Mouse (Mus musculus) ovary, postnatal 14 days (tissue): ENCODE measurements around the gene Ldlrad3.

ENCODE experiments used
- DNase-seq: peaks from one replicate; pipeline ENCODE4 v3.0.0; 2022; ENCODE audit warnings: low spot score

Gene Ldlrad3

DNA sequence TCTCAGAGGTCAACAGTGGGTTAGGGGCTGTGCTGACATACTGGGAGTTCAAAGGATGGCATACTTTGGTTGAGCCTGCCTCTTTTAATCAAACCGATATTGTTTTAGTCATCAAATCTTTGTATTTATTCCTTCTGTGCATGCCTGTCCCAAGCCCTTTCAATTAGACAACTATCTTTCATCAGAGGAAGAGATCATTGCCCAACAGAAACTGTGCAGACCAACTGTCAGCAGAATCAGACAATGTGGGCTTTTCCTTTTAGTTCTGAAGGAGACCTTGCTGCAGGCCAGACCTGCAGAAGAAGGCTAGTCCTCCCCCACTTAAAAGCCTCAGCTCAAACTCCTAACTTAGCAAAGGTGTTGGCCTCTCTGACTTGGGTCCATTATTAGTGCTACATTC lies 41.9 kb downstream of the Ldlrad3 start:
- DNase-seq = no peak

DNA sequence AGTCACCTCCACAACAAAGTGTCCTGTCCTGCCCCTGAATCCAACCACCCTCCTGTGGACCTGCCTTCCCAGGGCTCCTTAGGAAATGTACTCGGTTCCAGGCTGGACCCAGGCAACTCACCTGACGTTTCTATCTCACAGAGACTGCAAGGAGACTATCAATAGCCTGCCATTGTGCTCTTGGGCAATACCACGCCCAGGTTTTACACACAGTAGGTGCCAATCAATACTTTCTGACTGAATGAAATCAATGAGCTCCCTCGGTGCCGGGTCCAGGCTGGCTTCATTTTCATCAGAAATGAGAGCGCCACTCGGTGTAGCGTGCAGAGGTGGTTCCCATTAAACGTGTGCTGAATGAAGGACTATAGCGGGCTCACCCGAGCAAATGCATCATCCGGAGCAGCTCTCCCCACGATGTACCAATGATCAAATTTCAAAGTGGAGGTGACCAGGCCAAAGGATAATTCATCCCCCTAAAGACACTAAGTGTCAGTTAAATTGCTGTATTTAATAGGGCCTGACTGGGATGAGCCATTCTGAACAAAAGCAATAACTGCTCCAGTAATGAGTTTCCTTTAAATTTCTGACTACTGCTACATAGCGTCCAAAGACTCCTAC lies 43.4 kb downstream of the Ldlrad3 start:
- no peak for DNase-seq

DNA sequence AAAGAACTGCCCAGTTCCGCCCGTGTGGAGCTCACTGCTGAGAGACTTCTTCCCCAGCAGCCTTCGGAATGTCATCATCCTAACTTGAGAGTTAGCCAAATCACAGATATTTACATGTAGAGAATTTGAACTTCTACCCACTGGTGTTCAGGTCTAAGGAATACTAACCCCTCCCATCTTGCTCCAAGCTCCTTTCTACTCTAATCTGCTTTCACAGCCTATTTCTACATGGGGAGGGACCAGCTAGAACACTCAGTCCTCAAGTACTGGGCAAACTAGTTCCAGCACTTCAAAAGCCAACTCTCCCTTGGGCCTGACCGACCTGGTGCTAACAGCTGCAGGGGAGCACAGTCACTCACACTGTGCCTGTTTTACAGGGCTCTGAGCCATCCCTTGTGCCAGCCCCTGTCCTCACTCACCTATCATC lies 44.0 kb downstream of the Ldlrad3 start:
- DNase-seq = no peak

DNA sequence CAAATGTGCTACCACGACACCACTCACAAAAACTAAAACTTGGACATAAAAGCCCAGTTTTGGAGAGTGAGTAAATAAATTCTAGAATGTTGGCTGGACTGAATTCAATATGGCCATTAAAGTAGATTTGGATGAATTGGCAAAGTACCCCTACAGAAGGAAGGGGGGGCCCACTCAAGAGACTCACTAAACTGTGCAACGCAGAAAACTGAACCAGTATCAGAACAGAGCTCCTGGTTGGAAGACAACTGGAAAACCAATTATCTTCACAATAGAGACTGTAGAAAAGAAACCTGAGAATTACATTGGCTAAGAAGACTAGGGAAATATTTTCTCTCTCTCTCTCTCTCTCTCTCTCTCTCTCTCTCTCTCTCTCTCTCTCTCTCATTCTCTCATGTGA lies 45.0 kb downstream of the Ldlrad3 start:
- no peak for DNase-seq

DNA sequence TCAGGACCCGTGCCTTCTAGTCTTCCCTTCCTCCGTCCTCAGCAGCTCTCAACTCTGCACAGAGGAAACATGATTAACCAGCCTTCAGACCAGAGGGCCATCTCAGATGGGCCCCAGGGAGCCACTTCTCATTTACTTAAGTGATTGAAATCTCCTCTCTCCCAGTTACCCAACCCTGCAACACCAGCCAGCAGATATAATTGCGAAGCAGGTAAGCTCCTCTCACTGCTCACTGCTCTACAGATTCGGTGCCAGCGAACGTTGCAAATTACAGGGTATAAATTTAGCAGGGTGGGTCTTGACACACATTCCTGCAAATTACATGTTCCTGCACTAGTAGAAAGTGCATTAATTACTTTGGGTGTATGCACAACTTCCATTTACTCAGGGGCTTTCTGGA lies 48.3 kb downstream of the Ldlrad3 start:
- no peak for DNase-seq

DNA sequence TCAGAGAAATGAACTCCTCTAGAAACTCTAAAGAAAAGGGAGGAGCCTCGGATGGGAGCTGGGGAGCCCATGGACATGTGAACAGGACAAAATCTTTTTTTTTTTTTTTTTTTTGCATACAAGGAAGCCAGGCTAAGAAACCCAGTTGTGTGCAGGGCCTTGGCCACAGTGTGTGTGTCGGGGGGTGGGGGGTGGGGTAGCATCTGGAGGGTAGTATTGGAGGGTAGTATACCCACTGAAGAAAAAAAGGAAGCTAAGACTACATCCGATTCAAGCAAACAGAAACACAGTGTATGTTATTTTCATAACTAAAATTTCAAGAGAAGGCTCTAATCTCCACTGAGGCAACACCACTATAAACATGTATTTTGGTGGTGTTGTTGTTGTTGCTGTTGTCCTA lies 50.0 kb downstream of the Ldlrad3 start:
- no peak for DNase-seq

DNA sequence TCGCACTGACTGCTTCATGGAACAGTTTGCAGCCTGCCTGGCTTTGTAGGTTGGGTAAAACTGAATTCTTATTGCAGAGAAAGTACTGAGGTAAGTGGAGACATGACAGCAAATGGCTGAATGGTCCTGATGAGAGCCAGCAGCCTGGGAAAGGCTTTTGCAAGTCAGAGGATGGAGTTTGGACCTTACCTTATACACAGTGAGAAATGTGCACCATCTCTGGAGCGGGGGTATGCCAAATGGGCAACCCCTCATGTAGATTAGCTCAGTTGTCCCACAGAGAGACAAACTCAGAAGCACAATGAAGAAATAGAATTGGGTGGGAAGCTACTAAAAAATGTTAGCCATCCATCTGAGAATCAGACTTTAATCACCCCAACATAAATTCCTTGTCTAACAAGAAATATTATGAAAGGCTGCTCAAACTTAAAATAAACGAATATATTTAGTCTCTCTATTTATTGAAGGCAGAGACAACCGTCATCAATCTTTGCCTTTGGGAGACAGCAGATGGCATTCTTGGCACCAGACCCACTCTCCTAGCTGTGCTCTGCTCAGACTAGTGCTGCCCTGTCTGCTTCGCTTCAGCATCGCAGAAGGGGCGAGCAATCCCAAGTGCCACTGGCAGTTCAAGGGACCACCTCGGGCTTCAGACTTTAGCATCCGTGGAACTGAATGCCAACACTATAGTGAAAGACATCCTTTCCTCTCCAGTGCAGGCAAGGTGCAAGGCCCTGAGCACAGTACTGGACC lies 51.5 kb downstream of the Ldlrad3 start:
- DNase-seq = no peak

DNA sequence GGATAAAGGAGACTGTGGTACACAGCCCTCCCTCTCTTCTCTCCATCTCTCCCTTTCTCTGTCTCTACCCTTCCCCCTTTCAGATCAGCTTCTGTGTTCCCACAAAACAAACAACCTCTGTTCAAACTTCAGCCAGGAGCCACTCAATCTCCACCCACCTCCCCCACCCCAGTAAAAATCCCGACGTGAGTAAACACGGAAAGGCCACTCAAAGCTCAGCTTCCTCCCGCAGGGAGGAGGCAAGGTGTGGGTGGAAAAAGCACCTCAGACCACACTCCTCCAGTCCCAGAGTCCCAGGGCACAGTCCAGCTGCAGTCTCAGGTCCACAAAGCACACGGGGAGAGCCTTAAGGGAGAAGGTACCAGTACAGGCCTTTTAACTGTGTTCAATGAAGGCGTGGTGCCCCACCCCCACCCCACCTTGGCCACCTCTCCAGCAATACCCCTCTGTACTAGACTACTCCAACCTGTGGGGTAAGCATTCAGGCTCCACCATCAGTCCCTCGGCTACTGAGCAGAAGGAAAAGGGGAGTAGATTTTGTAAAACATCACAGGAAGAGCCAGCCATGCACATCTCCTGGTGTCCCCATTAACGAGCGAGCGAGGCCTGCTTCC lies 53.1 kb downstream of the Ldlrad3 start:
- no peak for DNase-seq

DNA sequence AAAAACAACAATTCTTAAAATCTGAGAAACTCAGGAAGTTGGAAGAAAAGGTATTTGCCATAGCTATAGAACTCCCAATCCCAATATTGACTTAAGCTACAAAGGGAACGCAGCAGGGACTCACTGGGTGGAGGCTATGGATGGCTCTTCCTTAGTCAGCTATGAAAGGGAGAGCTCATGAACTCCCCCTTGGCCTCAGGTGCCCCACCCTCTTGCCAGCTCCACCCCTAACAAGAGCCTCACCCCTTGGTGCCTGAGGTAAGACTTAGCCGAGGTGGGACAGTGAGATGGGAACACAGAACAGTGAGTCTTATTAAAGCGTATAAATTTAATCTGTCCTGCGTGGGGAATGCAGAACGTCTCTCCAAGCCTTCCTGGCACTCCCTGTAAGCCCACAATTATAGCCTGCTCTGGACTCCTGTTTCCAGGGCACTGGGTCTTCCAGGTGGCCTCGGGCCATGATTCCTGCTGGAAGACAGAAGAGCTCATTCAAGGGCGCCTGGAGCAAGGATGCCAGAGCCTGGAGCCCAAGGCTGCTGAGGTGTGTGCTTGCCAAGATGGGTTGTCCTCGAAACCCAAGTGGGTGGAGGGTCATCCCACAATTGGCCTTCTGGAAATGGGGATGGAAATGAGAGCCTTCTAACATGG lies 55.9 kb downstream of the Ldlrad3 start:
- DNase-seq = no peak

DNA sequence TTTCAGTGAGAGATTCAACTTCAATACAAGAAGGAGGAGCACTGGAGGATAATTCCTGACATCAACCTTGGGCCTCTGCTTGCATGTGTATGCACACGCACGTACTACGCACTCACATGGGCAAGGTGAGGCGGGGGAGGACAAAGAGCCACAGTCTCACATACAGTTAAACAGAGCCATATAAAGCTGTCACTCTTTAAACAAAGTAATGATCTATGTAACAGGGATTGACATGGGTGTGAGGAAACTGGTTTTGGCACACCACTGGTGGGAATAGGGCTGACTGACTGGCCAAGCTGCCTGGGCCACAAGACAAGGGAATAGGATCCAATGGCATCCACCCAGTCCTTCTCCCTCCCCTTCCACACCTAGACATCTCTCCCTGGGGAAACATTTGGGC lies 57.0 kb downstream of the Ldlrad3 start:
- DNase-seq = no peak

DNA sequence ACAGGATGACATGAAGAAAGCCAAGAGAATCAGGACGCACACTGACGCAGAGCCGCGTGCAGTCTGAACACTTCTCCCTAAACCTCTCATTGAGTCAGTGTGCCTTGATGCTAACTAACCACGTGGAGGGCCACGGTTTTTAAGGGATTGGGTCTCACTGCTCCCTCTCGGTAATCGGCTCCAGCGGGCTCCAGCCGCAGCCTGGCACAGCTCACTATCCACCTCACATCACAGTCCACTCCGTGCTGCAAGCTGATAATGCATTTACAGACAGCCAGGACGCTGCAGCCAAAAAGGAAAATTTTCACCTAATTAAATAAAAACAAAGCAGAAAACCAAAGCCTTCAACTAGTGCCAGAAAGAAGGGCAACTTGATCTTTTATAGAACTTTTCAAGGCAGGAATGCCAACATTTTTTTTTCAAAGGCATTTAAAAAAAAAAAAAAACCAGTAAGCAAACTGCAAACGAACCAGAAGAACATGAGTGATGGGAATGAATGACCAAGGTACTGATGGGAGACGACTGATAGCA lies 57.6 kb downstream of the Ldlrad3 start:
- DNase-seq = no peak

DNA sequence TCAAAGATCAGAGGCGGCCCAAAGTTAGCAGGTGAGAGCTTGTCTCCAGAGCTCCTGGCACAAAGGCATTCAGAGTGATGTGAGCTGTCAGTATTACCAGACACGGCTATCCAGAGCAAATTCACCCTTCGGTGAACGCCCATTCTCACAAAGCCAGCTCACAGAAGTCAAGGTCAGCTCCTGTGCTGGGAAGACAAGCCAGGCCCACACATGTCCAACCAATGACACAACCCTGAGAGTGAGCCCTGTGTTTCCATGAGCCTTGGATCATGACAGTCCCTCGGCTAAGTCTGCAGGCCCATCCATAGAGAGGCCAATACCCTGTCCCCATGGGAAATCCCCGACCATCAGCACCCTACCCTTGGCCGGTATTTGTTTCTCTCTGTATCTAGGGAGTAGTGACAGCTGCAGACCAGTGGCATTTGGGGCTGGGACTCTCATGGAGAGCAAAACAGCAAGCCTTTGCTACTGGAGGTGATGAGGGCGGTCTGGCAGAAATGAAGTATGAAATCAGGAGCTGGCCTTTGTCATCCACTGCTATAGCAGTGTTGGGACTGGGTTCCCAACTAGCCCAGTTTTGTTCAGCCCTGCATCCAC lies 58.3 kb downstream of the Ldlrad3 start:
- no peak for DNase-seq

DNA sequence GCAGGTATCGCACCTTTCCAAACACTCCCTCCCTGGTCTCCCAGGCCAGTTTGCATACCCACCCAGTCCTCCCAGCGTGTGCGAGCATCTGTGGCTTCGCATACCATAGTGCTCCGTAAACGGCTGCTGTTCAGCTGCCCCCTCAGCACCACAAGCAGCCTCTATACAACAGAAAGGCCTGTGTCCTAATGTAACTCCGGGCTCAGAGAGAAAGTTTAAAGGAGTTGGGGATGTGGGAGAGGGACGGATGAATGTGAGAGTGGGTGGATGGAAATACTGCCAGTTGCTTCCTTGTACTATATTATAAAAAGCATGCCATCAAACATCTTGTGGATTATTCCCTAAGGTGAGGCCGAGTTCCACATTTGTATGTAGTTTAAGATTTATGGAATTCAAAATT lies 59.0 kb downstream of the Ldlrad3 start:
- no peak for DNase-seq

DNA sequence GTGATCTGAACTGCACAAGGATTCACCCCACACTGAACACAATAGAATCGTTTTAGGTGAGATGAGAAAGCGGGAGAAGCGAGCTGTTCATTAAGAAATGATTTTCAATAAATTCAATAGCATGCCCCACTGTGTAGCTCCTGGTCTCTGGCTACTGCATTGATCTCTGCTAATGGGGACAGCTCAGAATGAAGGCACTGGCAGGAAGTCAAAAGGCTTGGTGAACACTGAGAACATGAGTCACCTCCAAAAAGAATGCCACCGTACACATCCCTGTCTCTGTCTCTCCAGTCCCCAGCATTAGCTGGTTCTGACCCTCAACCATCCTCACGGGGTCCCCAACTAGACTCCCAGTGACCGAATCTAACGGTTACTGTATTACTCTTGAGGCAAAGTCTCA lies 60.1 kb downstream of the Ldlrad3 start:
- no peak for DNase-seq

DNA sequence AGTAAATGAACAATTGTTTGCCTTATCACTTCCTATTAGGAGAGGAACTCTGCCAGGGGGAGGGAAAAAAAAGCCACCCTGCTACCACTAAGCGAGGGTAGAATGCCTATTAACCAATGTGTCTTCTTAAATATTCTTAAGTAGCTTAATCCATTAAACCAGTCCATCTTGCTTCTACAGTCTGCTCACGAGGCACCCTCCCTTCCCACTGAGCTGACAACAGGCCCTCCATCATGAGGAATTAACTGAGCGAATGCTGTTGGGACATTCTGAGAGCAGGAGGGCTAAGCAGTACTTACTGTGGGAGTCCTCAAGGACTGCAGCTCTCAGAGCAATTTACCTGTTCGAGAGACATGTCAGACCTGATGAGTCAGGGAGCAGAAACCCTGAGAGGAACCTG lies 61.1 kb downstream of the Ldlrad3 start:
- no peak for DNase-seq

DNA sequence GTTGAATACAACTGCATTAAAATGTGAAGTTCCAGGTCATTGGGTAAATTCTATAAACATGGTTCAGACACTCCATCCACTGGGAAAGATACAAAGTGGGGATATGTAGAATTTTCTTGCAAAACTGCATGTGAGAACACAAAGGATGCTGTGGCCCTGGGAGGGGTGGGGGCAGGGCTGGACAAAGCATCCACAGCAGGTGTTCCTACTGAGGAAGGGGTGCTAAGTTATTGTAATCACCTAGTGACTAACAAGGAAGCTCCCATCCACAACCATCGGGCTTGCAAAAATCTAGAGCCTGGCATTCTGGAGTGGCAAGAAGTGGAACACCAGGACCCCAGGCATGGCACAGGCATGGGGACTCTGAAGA lies 64.1 kb downstream of the Ldlrad3 start:
- no peak for DNase-seq

DNA sequence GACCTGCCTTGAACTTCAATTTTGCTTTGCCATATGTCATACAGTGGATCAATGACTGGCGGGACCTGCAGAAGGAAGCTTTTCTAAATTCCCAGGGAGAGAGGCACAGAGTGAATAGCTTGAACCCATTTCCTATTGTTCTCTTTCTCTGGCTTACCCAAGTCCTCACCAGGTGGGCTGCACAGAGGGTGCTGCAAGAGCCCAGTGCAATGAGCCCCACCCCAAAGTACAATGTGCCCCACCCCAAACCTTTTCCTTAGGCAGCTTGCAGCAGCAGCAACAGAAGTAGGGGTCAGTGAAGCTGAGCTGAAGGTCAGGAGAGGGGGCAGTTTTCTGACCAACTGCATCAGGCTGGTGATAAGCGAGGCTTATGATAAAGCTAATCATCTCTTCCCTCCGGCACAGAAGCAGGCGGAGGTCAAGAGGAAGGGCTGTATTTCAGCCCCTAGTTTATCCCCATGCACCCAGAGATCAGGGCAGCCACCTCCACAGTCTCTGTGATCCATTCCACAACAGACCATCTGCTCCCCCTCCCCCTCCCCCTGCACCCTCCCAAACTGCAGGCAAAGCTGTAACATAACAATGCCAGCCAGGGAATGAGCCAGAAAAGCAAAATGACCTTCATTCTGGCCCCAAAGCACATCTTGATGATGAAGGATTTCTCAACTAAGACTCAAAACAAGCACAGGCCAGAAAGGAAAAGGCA lies 64.6 kb downstream of the Ldlrad3 start:
- DNase-seq = no peak

DNA sequence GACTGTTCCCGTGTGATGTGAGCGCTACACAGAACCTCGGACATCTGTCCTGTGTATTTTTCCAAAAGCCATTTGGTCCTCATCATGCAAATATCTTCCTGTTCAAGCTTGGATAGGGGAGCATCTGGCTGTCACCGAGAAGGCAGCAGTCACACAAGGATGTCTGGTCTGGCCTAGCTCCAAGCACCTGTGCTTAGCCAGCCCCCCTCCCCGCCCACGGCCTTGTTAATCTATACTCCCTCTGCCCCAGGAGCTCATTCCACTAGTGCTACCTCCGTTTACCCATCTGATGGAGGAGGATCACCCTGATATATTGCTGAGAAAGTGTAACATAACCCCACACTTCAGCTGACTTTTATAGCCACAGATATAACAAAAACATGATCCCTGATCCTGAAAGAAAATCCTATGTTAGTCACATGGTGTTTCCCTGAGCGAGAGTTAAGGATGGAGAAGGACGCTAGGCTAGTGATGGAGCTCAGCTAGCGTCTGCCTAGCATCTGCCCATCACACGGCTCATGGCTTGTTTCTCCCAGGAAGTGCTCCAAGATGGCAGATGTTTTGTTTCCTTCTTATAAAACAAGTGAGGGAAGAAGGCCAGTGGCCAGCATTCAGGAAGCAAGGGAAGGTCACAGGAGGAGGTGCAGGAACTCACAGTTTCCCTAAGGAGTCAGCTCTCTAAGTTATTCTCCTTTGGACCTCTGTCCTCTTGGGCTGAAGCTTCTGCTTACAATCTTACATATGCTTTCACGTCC lies 66.3 kb downstream of the Ldlrad3 start:
- no peak for DNase-seq

DNA sequence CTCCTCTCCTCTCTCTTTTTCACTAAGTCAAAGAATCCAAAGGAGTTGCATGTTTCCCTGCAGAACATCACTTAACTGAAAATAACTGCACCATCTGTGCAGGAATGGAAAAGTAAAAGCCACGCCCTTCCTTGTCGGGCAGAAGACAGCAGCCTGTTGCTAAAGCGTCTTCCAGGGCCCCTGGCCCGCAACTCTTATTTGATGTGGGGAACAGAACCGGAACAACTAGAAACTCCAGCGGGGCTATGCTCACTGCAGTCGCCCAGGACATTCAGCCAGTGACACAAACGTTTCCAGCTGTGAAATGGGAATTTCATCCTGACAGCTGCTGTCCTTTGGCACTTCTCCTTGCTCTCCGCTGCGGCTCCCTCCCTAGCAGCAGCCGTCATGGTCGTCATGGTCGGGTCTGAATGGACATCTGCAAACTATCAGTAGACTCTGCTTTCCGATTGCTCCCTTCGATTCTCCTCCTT lies 67.2 kb downstream of the Ldlrad3 start:
- no peak for DNase-seq

DNA sequence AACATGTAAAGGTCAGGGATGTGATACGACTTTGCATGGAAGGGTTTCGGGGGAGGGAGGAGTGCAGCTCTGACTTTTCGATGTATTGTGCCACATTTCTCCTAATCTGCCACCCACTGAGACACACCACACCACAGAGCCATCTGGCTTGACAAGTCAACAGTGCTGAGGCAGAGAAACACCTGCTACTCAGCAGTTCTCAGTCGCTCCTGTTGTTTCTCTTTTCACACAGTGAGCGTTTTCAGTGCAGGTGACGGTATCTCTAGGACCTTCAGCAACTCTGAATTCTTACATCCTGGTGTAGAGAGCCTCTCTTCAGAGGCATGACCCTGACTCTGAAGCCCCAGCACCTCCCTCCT lies 68.8 kb downstream of the Ldlrad3 start:
- DNase-seq = no peak
